Mouse (Mus musculus) testis, adult 2 months (tissue): ENCODE measurements around the gene Ppp1r12b.

Source experiments
- CTCF ChIP-seq: fragments of 200-500 bp; IDR thresholded peaks from 2 replicates; pipeline ENCODE4 v1.5.1; 2012; ENCODE audit warnings: low read depth, mild to moderate bottlenecking, inconsistent platforms, low read length, moderate library complexity; ENCODE audit not compliant: control insufficient read depth, insufficient read depth, insufficient replicate concordance
- POLR2A ChIP-seq: fragments of 200-500 bp; IDR thresholded peaks from 2 replicates; pipeline ENCODE4 v1.6.1; 2012; ENCODE audit warnings: low read depth, mild to moderate bottlenecking, inconsistent platforms, low read length, moderate library complexity; ENCODE audit not compliant: control insufficient read depth

- TF ChIP-seq CTCF: no peak
- TF ChIP-seq POLR2A: no peak
Measured at GRCm38 (mm10) chr1:134850361-134850760, 105.4 kb downstream of the Ppp1r12b start.
